Comparison of ENCODE assay signal across 10 mouse cellular contexts in genomic region chr7:142088886-142089285, GRCm38 (mm10). TPM values are rescaled to one million over a fixed set of nuclear protein-coding genes. Genes with fewer than 3 reads are reported as not detected.
DNase-seq lines count a peak whose midpoint lies in the region; ATAC-seq lines count a peak whose summit lies in the region.
"Had no signal": no experiment of that assay in that cellular context is flagged by ENCODE, and none has a peak within 500 bp of the region (broad histone marks: within the 10 kb centered on the region; RNA-seq: fewer than 3 reads in every experiment).

No protein-coding gene starts in this region.

- no peaks in the 10 kb centered on the region for H3K9me3 ChIP-seq in liver, embryonic 12.5 days (replicated peaks)
- H3K9me3 ChIP-seq: embryonic facial prominence, embryonic 15.5 days had no signal

- H3K27ac ChIP-seq in liver, embryonic 12.5 days: peak overlapping the region; percentile 99
- H3K27ac ChIP-seq: embryonic facial prominence, embryonic 15.5 days had no signal

- ATAC-seq in liver, embryonic 12.5 days: peak; percentile 15; the same call in 1 of the 2 replicates

- peaks cover 32% of the 10 kb centered on the region for H3K36me3 ChIP-seq in liver, embryonic 12.5 days

- peak overlapping the region; percentile 75 for H3K9ac ChIP-seq in liver, embryonic 12.5 days
- H3K9ac ChIP-seq: embryonic facial prominence, embryonic 15.5 days had no signal

- peak overlapping the region; percentile 68 for H3K4me2 ChIP-seq in liver, embryonic 12.5 days
- H3K4me2 ChIP-seq: embryonic facial prominence, embryonic 15.5 days had no signal

- H3K4me3 ChIP-seq in liver, embryonic 12.5 days: no peak overlapping the region
- H3K4me3 ChIP-seq: embryonic facial prominence, embryonic 15.5 days had no signal

- WGBS in liver, embryonic 12.5 days (ENCODE audit: insufficient replicate concordance): 13% methylated on average over 5 of the region's 5 CpGs

- peaks cover 79% of the 10 kb centered on the region for H3K27me3 ChIP-seq in liver, embryonic 12.5 days (replicated peaks)

- peak; percentile 58 for DNase-seq in cerebellum, adult 11-12 months
- no peak for DNase-seq in cerebellum, postnatal 4 days (ENCODE audit: low spot score in 2 of 2)
- peak; percentile 47 for DNase-seq in spleen, adult 12 weeks (ENCODE audit: low spot score)
- no peak for DNase-seq in spleen, postnatal 14 days (ENCODE audit: low spot score in 2 of 2)
- DNase-seq in forelimb bud, embryonic 11.5 days (ENCODE audit: low read depth, low spot score): peak; percentile 49
- peak; percentile 90 for DNase-seq in retina, postnatal 1 day
- no peak for DNase-seq in urinary bladder, postnatal 14 days (ENCODE audit: low spot score)

- peaks cover 98% of the 10 kb centered on the region for H3K4me1 ChIP-seq in liver, embryonic 12.5 days

RNA-seq across cellular contexts. Expression of gene Dusp8, which starts 6.8 kb away (rescaled TPM):
- 7.4 and 7.5 TPM in 2 replicates for polyA plus RNA-seq in liver, embryonic 12.5 days (2016; fragmentation: Nextera tagmentation; extraction: Ambion mirVana)

RNA-seq across cellular contexts. Expression of gene Mob2, which starts 28.0 kb away (rescaled TPM):
- polyA plus RNA-seq in liver, embryonic 12.5 days (2016; fragmentation: Nextera tagmentation; extraction: Ambion mirVana): 62.9 and 64.6 TPM in 2 replicates

RNA-seq across cellular contexts. Expression of gene Gm45618, which starts 31.6 kb away (rescaled TPM):
- not detected in 2 replicates for polyA plus RNA-seq in liver, embryonic 12.5 days (2016; fragmentation: Nextera tagmentation; extraction: Ambion mirVana)
- polyA plus RNA-seq: C2C12 had no signal

RNA-seq across cellular contexts. Expression of gene Gm39115, which starts 46.9 kb away (rescaled TPM):
- not detected in 2 replicates for polyA plus RNA-seq in liver, embryonic 12.5 days (2016; fragmentation: Nextera tagmentation; extraction: Ambion mirVana)
- polyA plus RNA-seq: C2C12; embryonic facial prominence, embryonic 15.5 days had no signal

RNA-seq across cellular contexts. Expression of gene Gm45337, which starts 55.5 kb away (rescaled TPM):
- polyA plus RNA-seq in liver, embryonic 12.5 days (2016; fragmentation: Nextera tagmentation; extraction: Ambion mirVana): not detected in 2 replicates
- polyA plus RNA-seq: C2C12 had no signal

Comparison
In these comparisons a context has a peak if more than half of its experiments do, and no peak if none do; other contexts are left out.
1. DNase-seq: peak in cerebellum, adult 11-12 months (single experiment), spleen, adult 12 weeks (single experiment), forelimb bud, embryonic 11.5 days (single experiment) and retina, postnatal 1 day (single experiment); none in cerebellum, postnatal 4 days (0 of 2), spleen, postnatal 14 days (0 of 2) and urinary bladder, postnatal 14 days (single experiment).